ENCODE assay signal across 9 mouse cellular contexts in the genomic region with DNA sequence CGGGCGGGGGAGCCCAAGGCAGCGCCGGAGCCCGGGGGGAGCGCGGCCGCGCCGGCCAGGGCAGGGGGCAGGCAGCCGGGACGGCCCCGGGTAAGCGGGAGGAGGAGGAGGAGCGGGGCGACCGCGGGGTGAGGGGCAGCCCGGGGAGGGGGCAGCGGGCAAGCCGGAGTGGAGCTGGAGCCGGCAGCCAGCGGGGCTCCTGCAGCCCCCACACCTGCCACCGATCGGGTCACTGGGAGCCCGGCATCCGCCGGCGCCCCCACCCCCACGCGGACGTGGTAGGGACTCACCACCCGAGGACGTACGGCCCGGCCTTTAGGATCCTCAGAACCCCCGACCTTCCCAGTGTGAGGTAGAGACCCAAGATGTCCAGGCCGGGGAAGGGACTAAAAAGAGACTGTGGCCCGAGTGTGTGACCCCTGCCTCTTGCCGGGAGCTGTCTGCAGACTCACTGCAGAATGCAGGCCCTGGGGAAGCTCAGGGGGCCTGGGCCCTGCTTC. TPM values are rescaled to one million over a fixed set of nuclear protein-coding genes. Genes with fewer than 3 reads are reported as not detected.
A peak's percentile ranks its signal among the peaks of the same experiment; 100 is the strongest.
DNase-seq lines count a peak whose midpoint lies in the region; ATAC-seq lines count a peak whose summit lies in the region.
"Had no signal": no experiment of that assay in that cellular context is flagged by ENCODE, and none has a peak within 500 bp of the region (broad histone marks: within the 10 kb centered on the region; RNA-seq: fewer than 3 reads in every experiment).

No protein-coding gene starts in this region.

- H3K9me3 ChIP-seq in kidney, embryonic 14.5 days (ENCODE audit: control insufficient read depth, low read length): no peaks in the 10 kb centered on the region
- no peaks in the 10 kb centered on the region for H3K9me3 ChIP-seq in embryonic facial prominence, embryonic 13.5 days
- H3K9me3 ChIP-seq in neural tube, embryonic 14.5 days (ENCODE audit: control insufficient read depth, low read length): no peaks in the 10 kb centered on the region

- H3K27me3 ChIP-seq in kidney, embryonic 14.5 days (ENCODE audit: control insufficient read depth, insufficient read depth, low read length): no peaks in the 10 kb centered on the region; the same call in 1 of the 2 replicates
- peaks cover 20% of the 10 kb centered on the region for H3K27me3 ChIP-seq in embryonic facial prominence, embryonic 13.5 days
- no peaks in the 10 kb centered on the region for H3K27me3 ChIP-seq in neural tube, embryonic 14.5 days (ENCODE audit: control insufficient read depth, insufficient read depth, low read length)

- no peak overlapping the region for H3K27ac ChIP-seq in kidney, embryonic 14.5 days (ENCODE audit: low read depth, low read length)
- no peak overlapping the region for H3K27ac ChIP-seq in embryonic facial prominence, embryonic 13.5 days
- H3K27ac ChIP-seq in neural tube, embryonic 14.5 days (ENCODE audit: low read depth, low read length): peak overlapping the region; percentile 49
- H3K27ac ChIP-seq: macrophage had no signal

- H3K36me3 ChIP-seq in kidney, embryonic 14.5 days (ENCODE audit: control insufficient read depth, insufficient read depth, low read length): no peaks in the 10 kb centered on the region
- H3K36me3 ChIP-seq in embryonic facial prominence, embryonic 13.5 days: no peaks in the 10 kb centered on the region
- H3K36me3 ChIP-seq in neural tube, embryonic 14.5 days (ENCODE audit: control insufficient read depth, insufficient read depth, low read length): no peaks in the 10 kb centered on the region

- under 1% methylated on average over 18 of the region's 40 CpGs for WGBS in kidney, embryonic 14.5 days
- 0% methylated on average over 21 of the region's 40 CpGs for WGBS in embryonic facial prominence, embryonic 13.5 days
- under 1% methylated on average over 32 of the region's 40 CpGs for WGBS in neural tube, embryonic 14.5 days

- no peak for DNase-seq in kidney, adult 18-20 months
- DNase-seq in adrenal gland, postnatal 36 days: peak; percentile 17 to 26
- peak; percentile 15 for DNase-seq in kidney, postnatal 10 days
- no peak for DNase-seq in gastrocnemius, postnatal 10 days
- DNase-seq in left cerebral cortex, adult 18-20 months (ENCODE audit: low spot score in 2 of 2): no peak

- peak overlapping the region; percentile 70 for H3K9ac ChIP-seq in kidney, embryonic 14.5 days (ENCODE audit: low read depth, low read length)
- peak overlapping the region; percentile 84 for H3K9ac ChIP-seq in embryonic facial prominence, embryonic 13.5 days
- H3K9ac ChIP-seq in neural tube, embryonic 14.5 days (replicated peaks; ENCODE audit: low read depth, low read length): peak overlapping the region; percentile 98

- H3K4me3 ChIP-seq in kidney, embryonic 14.5 days (ENCODE audit: low read length): peak overlapping the region; percentile 71
- peak overlapping the region; percentile 83 for H3K4me3 ChIP-seq in embryonic facial prominence, embryonic 13.5 days
- peak overlapping the region; percentile 96 for H3K4me3 ChIP-seq in neural tube, embryonic 14.5 days (ENCODE audit: low read depth, low read length)

- 0 out of 2 replicates have a peak, but pooled peaks cover 3% of the 10 kb centered on the region for H3K4me1 ChIP-seq in kidney, embryonic 14.5 days (ENCODE audit: control insufficient read depth, insufficient read depth, low read length)
- peaks cover 8% of the 10 kb centered on the region; the same call in 1 of the 2 replicates for H3K4me1 ChIP-seq in embryonic facial prominence, embryonic 13.5 days
- peaks cover 11% of the 10 kb centered on the region for H3K4me1 ChIP-seq in neural tube, embryonic 14.5 days (ENCODE audit: control insufficient read depth, insufficient read depth, low read length)

- H3K4me2 ChIP-seq in kidney, embryonic 14.5 days (replicated peaks; ENCODE audit: low read depth, low read length): peak overlapping the region; percentile 99
- peak overlapping the region; percentile 93 for H3K4me2 ChIP-seq in embryonic facial prominence, embryonic 13.5 days
- peak overlapping the region; percentile 83 for H3K4me2 ChIP-seq in neural tube, embryonic 14.5 days (ENCODE audit: low read depth, low read length)

- ATAC-seq in kidney, embryonic 14.5 days (ENCODE audit: low FRiP score, low TSS enrichment): peak; percentile 56
- ATAC-seq in embryonic facial prominence, embryonic 13.5 days (ENCODE audit: insufficient number of reproducible peaks, insufficient read depth, low FRiP score, low TSS enrichment, low read depth): peak; percentile 35; the same call in 1 of the 2 replicates
- peak; percentile 59 for ATAC-seq in neural tube, embryonic 14.5 days (ENCODE audit: low read depth)

RNA-seq across cellular contexts. Expression of a gene that starts 0.9 kb away (rescaled TPM):
- polyA plus RNA-seq in kidney, embryonic 14.5 days (2014; fragmentation: Nextera tagmentation; extraction: Ambion mirVana): 0.61 and 0.70 TPM in 2 replicates
- total RNA-seq in adrenal gland, postnatal 36 days (2021): 10 to 100 TPM; 12.0 to 13.6 TPM
- polyA plus RNA-seq in embryonic facial prominence, embryonic 13.5 days (2015; fragmentation: Nextera tagmentation; extraction: Ambion mirVana): 3.5 and 3.9 TPM in 2 replicates
- 21.3 and 24.0 TPM in 2 replicates for polyA plus RNA-seq in neural tube, embryonic 14.5 days (2014; fragmentation: Nextera tagmentation; extraction: Ambion mirVana)
- under 1 TPM; 0.75 to 0.81 TPM for total RNA-seq in gastrocnemius, postnatal 10 days (2021)
- 100 to 1,000 TPM; 268 to 269 TPM for total RNA-seq in left cerebral cortex, adult 18-20 months (2021)

RNA-seq across cellular contexts. Expression of a gene that starts 19.4 kb away (rescaled TPM):
- not detected in 2 replicates for polyA plus RNA-seq in kidney, embryonic 14.5 days (2014; fragmentation: Nextera tagmentation; extraction: Ambion mirVana)
- total RNA-seq in adrenal gland, postnatal 36 days (2021): not detected
- polyA plus RNA-seq in embryonic facial prominence, embryonic 13.5 days (2015; fragmentation: Nextera tagmentation; extraction: Ambion mirVana): 0.07 TPM in 1 of 2 replicates, not detected in the other
- polyA plus RNA-seq in neural tube, embryonic 14.5 days (2014; fragmentation: Nextera tagmentation; extraction: Ambion mirVana): 0.17 and 0.70 TPM in 2 replicates
- total RNA-seq in gastrocnemius, postnatal 10 days (2021): not detected
- total RNA-seq in left cerebral cortex, adult 18-20 months (2021): not detected
- polyA plus RNA-seq: macrophage had no signal

RNA-seq across cellular contexts. Expression of a gene that starts 27.6 kb away (rescaled TPM):
- polyA plus RNA-seq in kidney, embryonic 14.5 days (2014; fragmentation: Nextera tagmentation; extraction: Ambion mirVana): 0.44 TPM in 1 of 2 replicates, not detected in the other
- total RNA-seq in adrenal gland, postnatal 36 days (2021): under 1 TPM; 0.30 to 0.43 TPM
- 0.32 and 0.76 TPM in 2 replicates for polyA plus RNA-seq in embryonic facial prominence, embryonic 13.5 days (2015; fragmentation: Nextera tagmentation; extraction: Ambion mirVana)
- polyA plus RNA-seq in neural tube, embryonic 14.5 days (2014; fragmentation: Nextera tagmentation; extraction: Ambion mirVana): 0.62 and 0.76 TPM in 2 replicates
- under 1 TPM in 1 of 2 experiments, not detected in 1; 0.29 TPM for total RNA-seq in gastrocnemius, postnatal 10 days (2021)
- total RNA-seq in left cerebral cortex, adult 18-20 months (2021): under 1 TPM; 0.47 to 0.53 TPM
- polyA plus RNA-seq: macrophage had no signal

RNA-seq across cellular contexts. Expression of a gene that starts 53.0 kb away (rescaled TPM):
- polyA plus RNA-seq in kidney, embryonic 14.5 days (2014; fragmentation: Nextera tagmentation; extraction: Ambion mirVana): 0.55 and 1.1 TPM in 2 replicates
- 10 to 100 TPM; 11.0 to 12.7 TPM for total RNA-seq in adrenal gland, postnatal 36 days (2021)
- polyA plus RNA-seq in embryonic facial prominence, embryonic 13.5 days (2015; fragmentation: Nextera tagmentation; extraction: Ambion mirVana): 2.6 and 2.9 TPM in 2 replicates
- 1.9 and 5.7 TPM in 2 replicates for polyA plus RNA-seq in neural tube, embryonic 14.5 days (2014; fragmentation: Nextera tagmentation; extraction: Ambion mirVana)
- total RNA-seq in gastrocnemius, postnatal 10 days (2021): 1 to 10 TPM; 3.7 to 4.6 TPM
- total RNA-seq in left cerebral cortex, adult 18-20 months (2021): 1 to 10 TPM; 2.5 to 3.9 TPM

Comparison
In these comparisons a context has a peak if more than half of its experiments do, and no peak if none do; other contexts are left out.
1. DNase-seq: peak in adrenal gland, postnatal 36 days (2 of 2) and kidney, postnatal 10 days (single experiment); none in kidney, adult 18-20 months (single experiment), gastrocnemius, postnatal 10 days (single experiment) and left cerebral cortex, adult 18-20 months (0 of 2).
2. RNA of a gene that starts 0.9 kb away (total RNA-seq): 268 to 269 TPM in left cerebral cortex, adult 18-20 months; 12.0 to 13.6 TPM in adrenal gland, postnatal 36 days and 0.75 to 0.81 TPM in gastrocnemius, postnatal 10 days; every median in the first group is over 10 times any median in the second.
3. Peak in every context shown above with its lines, with median percentiles within 50 percentile points of each other: ATAC-seq, H3K4me2 ChIP-seq, H3K4me3 ChIP-seq and H3K9ac ChIP-seq.